Mouse (Mus musculus): ENCODE results near the gene Igf2bp1. TPM values are rescaled to one million over a fixed set of nuclear protein-coding genes. Genes with fewer than 3 reads are reported as not detected.
A peak's percentile ranks its signal among the peaks of the same experiment; 100 is the strongest.

Igf2bp1 gene
- polyA plus RNA-seq (2015; fragmentation: Nextera tagmentation; extraction: Ambion mirVana), result 20.2 and 22.4 TPM in 2 replicates

- peak; percentile 54 for ATAC-seq
- no peaks in the 10 kb centered on the region for H3K9me3 ChIP-seq (ENCODE audit: control insufficient read depth, low read length)
- peaks cover 25% of the 10 kb centered on the region for H3K4me1 ChIP-seq (replicated peaks; ENCODE audit: control insufficient read depth, insufficient read depth, low read length)
- peak within 1 kb of the TSS; percentile 81 for H3K4me3 ChIP-seq (replicated peaks; ENCODE audit: low read length)
- H3K27ac ChIP-seq (ENCODE audit: low read length), result peak within 1 kb of the TSS; percentile 94
- H3K4me2 ChIP-seq (ENCODE audit: low read length), result peak within 1 kb of the TSS; percentile 74
- peak within 1 kb of the TSS; percentile 76 for H3K9ac ChIP-seq (replicated peaks; ENCODE audit: low read depth, low read length)
- H3K27me3 ChIP-seq (replicated peaks; ENCODE audit: control insufficient read depth, insufficient read depth, low read length), result 0 out of 2 replicates have a peak, but pooled peaks cover 3% of the 10 kb centered on the region
- under 1% methylated on average over 63 of the region's 74 CpGs for WGBS
- H3K36me3 ChIP-seq (ENCODE audit: control insufficient read depth, insufficient read depth), result no peaks in the 10 kb centered on the region
Measured at GRCm38 (mm10) chr11:96005403-96006271, at the start of gene Igf2bp1. Gene Igf2bp1, minus strand, starts transcription at chr11:96005940.

GRCm38 (mm10) chr11:96050854-96051253, 45.1 kb upstream of the Igf2bp1 start:
- WGBS, result 86% methylated on average over 3 of the region's 3 CpGs
- H3K4me1 ChIP-seq (replicated peaks; ENCODE audit: control insufficient read depth, insufficient read depth, low read length), result no peaks in the 10 kb centered on the region

GRCm38 (mm10) chr11:96049939-96050338, 44.2 kb upstream of the Igf2bp1 start:
- no peaks in the 10 kb centered on the region for H3K4me1 ChIP-seq (replicated peaks; ENCODE audit: control insufficient read depth, insufficient read depth, low read length)
- no peaks in the 10 kb centered on the region for H3K9me3 ChIP-seq (ENCODE audit: control insufficient read depth, low read length)
- H3K36me3 ChIP-seq (ENCODE audit: control insufficient read depth, insufficient read depth), result peaks cover 52% of the 10 kb centered on the region
- WGBS, result 79% methylated on average over 4 of the region's 4 CpGs
- no peaks in the 10 kb centered on the region for H3K27me3 ChIP-seq (replicated peaks; ENCODE audit: control insufficient read depth, insufficient read depth, low read length)
- H3K9ac ChIP-seq (replicated peaks; ENCODE audit: low read depth, low read length), result no peak overlapping the region
- no peak overlapping the region for H3K27ac ChIP-seq (ENCODE audit: low read length)
- H3K4me3 ChIP-seq (replicated peaks; ENCODE audit: low read length), result no peak overlapping the region
- no peak for ATAC-seq
- no peak overlapping the region for H3K4me2 ChIP-seq (ENCODE audit: low read length)

More at GRCm38 (mm10) chr11:96050854-96051253, 45.1 kb upstream of the Igf2bp1 start:
- Histone ChIP-seq H3K4me3 (replicated peaks; ENCODE audit: low read length) (no peak overlapping the region), H3K9me3 (ENCODE audit: control insufficient read depth, low read length) (no peaks in the 10 kb centered on the region), H3K27ac (ENCODE audit: low read length) (no peak overlapping the region), H3K27me3 (replicated peaks; ENCODE audit: control insufficient read depth, insufficient read depth, low read length) (no peaks in the 10 kb centered on the region), H3K4me2 (ENCODE audit: low read length) (no peak overlapping the region), H3K36me3 (ENCODE audit: control insufficient read depth, insufficient read depth) (peaks cover 55% of the 10 kb centered on the region), H3K9ac (replicated peaks; ENCODE audit: low read depth, low read length) (no peak overlapping the region)
- no peak for ATAC-seq

GRCm38 (mm10) chr11:96047469-96048373, 42.0 kb upstream of the Igf2bp1 start:
- no peak overlapping the region for H3K4me3 ChIP-seq (replicated peaks; ENCODE audit: low read length)
- ATAC-seq, result no peak
- H3K27me3 ChIP-seq (replicated peaks; ENCODE audit: control insufficient read depth, insufficient read depth, low read length), result no peaks in the 10 kb centered on the region
- H3K36me3 ChIP-seq (ENCODE audit: control insufficient read depth, insufficient read depth), result peaks cover 44% of the 10 kb centered on the region
- no peak overlapping the region for H3K4me2 ChIP-seq (ENCODE audit: low read length)
- H3K9ac ChIP-seq (replicated peaks; ENCODE audit: low read depth, low read length), result no peak overlapping the region
- no peaks in the 10 kb centered on the region for H3K9me3 ChIP-seq (ENCODE audit: control insufficient read depth, low read length)
- no peak overlapping the region for H3K27ac ChIP-seq (ENCODE audit: low read length)
- H3K4me1 ChIP-seq (replicated peaks; ENCODE audit: control insufficient read depth, insufficient read depth, low read length), result no peaks in the 10 kb centered on the region
- 83% methylated on average over 4 of the region's 4 CpGs for WGBS

GRCm38 (mm10) chr11:96046793-96047192, 41.1 kb upstream of the Igf2bp1 start:
- Histone ChIP-seq H3K27me3 (replicated peaks; ENCODE audit: control insufficient read depth, insufficient read depth, low read length) (no peaks in the 10 kb centered on the region), H3K4me2 (ENCODE audit: low read length) (no peak overlapping the region), H3K36me3 (ENCODE audit: control insufficient read depth, insufficient read depth) (peaks cover 40% of the 10 kb centered on the region), H3K27ac (ENCODE audit: low read length) (no peak overlapping the region), H3K4me3 (replicated peaks; ENCODE audit: low read length) (no peak overlapping the region), H3K4me1 (replicated peaks; ENCODE audit: control insufficient read depth, insufficient read depth, low read length) (no peaks in the 10 kb centered on the region), H3K9me3 (ENCODE audit: control insufficient read depth, low read length) (no peaks in the 10 kb centered on the region), H3K9ac (replicated peaks; ENCODE audit: low read depth, low read length) (no peak overlapping the region)
- WGBS, result 86% methylated on average over 2 of the region's 2 CpGs
- no peak for ATAC-seq

- Histone ChIP-seq H3K36me3 (ENCODE audit: control insufficient read depth, insufficient read depth) (peaks cover 35% of the 10 kb centered on the region), H3K9ac (replicated peaks; ENCODE audit: low read depth, low read length) (no peak overlapping the region), H3K27me3 (replicated peaks; ENCODE audit: control insufficient read depth, insufficient read depth, low read length) (no peaks in the 10 kb centered on the region), H3K4me2 (ENCODE audit: low read length) (no peak overlapping the region), H3K9me3 (ENCODE audit: control insufficient read depth, low read length) (no peaks in the 10 kb centered on the region), H3K4me3 (replicated peaks; ENCODE audit: low read length) (no peak overlapping the region), H3K27ac (ENCODE audit: low read length) (no peak overlapping the region), H3K4me1 (replicated peaks; ENCODE audit: control insufficient read depth, insufficient read depth, low read length) (no peaks in the 10 kb centered on the region)
- no peak for ATAC-seq
- WGBS, result 79% methylated on average over 8 of the region's 8 CpGs
Measured at GRCm38 (mm10) chr11:96046028-96046427, 40.3 kb upstream of the Igf2bp1 start.

- peaks cover 31% of the 10 kb centered on the region for H3K36me3 ChIP-seq (ENCODE audit: control insufficient read depth, insufficient read depth)
- ATAC-seq, result no peak
- H3K9ac ChIP-seq (replicated peaks; ENCODE audit: low read depth, low read length), result no peak overlapping the region
- no peak overlapping the region for H3K4me2 ChIP-seq (ENCODE audit: low read length)
- no peaks in the 10 kb centered on the region for H3K4me1 ChIP-seq (replicated peaks; ENCODE audit: control insufficient read depth, insufficient read depth, low read length)
- H3K9me3 ChIP-seq (ENCODE audit: control insufficient read depth, low read length), result no peaks in the 10 kb centered on the region
- H3K27me3 ChIP-seq (replicated peaks; ENCODE audit: control insufficient read depth, insufficient read depth, low read length), result no peaks in the 10 kb centered on the region
- no peak overlapping the region for H3K27ac ChIP-seq (ENCODE audit: low read length)
- WGBS, result 84% methylated on average over 11 of the region's 11 CpGs
- H3K4me3 ChIP-seq (replicated peaks; ENCODE audit: low read length), result no peak overlapping the region
Measured at GRCm38 (mm10) chr11:96044803-96045567, 39.2 kb upstream of the Igf2bp1 start.

GRCm38 (mm10) chr11:96038560-96038959, 32.8 kb upstream of the Igf2bp1 start:
- no peak for ATAC-seq
- Histone ChIP-seq H3K4me3 (replicated peaks; ENCODE audit: low read length) (no peak overlapping the region), H3K27ac (ENCODE audit: low read length) (no peak overlapping the region), H3K4me1 (replicated peaks; ENCODE audit: control insufficient read depth, insufficient read depth, low read length) (peaks cover 19% of the 10 kb centered on the region), H3K4me2 (ENCODE audit: low read length) (no peak overlapping the region), H3K36me3 (ENCODE audit: control insufficient read depth, insufficient read depth) (peaks cover 14% of the 10 kb centered on the region; the same call in 1 of the 2 replicates), H3K27me3 (replicated peaks; ENCODE audit: control insufficient read depth, insufficient read depth, low read length) (no peaks in the 10 kb centered on the region), H3K9me3 (ENCODE audit: control insufficient read depth, low read length) (no peaks in the 10 kb centered on the region), H3K9ac (replicated peaks; ENCODE audit: low read depth, low read length) (no peak overlapping the region)
- WGBS, result 94% methylated on average over 1 of the region's 1 CpGs
